Mouse (Mus musculus) erythroblast, embryonic 14.5 days (primary cell): ENCODE measurements around the gene Pip4k2a.

Source experiments
- GATA1 ChIP-seq: IDR thresholded peaks from 2 replicates; pipeline ENCODE4 v1.6.1; 2012; ENCODE audit warnings: low read length, inconsistent platforms, mixed read lengths
- TAL1 ChIP-seq: IDR thresholded peaks from 3 replicates; pipeline ENCODE4 v1.6.1; 2012; ENCODE audit warnings: low read length, inconsistent platforms, mixed read lengths

- no peak for TF ChIP-seq GATA1
- TF ChIP-seq TAL1: no peak
Observed at GRCm38 (mm10) chr2:18799265-18799965, 198.5 kb downstream of the Pip4k2a start.
